ENCODE assay signal across 9 mouse cellular contexts in genomic region chr7:16263015-16263787, GRCm38 (mm10). TPM values are rescaled to one million over a fixed set of nuclear protein-coding genes. Genes with fewer than 3 reads are reported as not detected.
DNase-seq lines count a peak whose midpoint lies in the region; ATAC-seq and TF ChIP-seq lines count a peak whose summit lies in the region.
"Had no signal": no experiment of that assay in that cellular context is flagged by ENCODE, and none has a peak within 500 bp of the region (broad histone marks: within the 10 kb centered on the region; RNA-seq: fewer than 3 reads in every experiment).

No protein-coding gene starts in this region.

- no peaks in the 10 kb centered on the region for H3K36me3 ChIP-seq in lung, postnatal 0 days (ENCODE audit: insufficient read depth, low read length)
- no peaks in the 10 kb centered on the region for H3K36me3 ChIP-seq in small intestine, adult 2 months (ENCODE audit: control insufficient read depth, insufficient read depth, low read length)
- H3K36me3 ChIP-seq: lung, embryonic 15.5 days had no signal

- no peaks in the 10 kb centered on the region for H3K4me1 ChIP-seq in lung, postnatal 0 days (ENCODE audit: insufficient read depth, low read depth, low read length)
- H3K4me1 ChIP-seq in small intestine, adult 2 months (ENCODE audit: control insufficient read depth, insufficient read depth, insufficient read length, low read length) = no peaks in the 10 kb centered on the region
- H3K4me1 ChIP-seq: lung, embryonic 15.5 days had no signal

- H3K9ac ChIP-seq in lung, postnatal 0 days (replicated peaks; ENCODE audit: low read depth) = no peak overlapping the region
- H3K9ac ChIP-seq: lung, embryonic 15.5 days had no signal

- TF ChIP-seq POLR2A in small intestine, adult 2 months (IDR thresholded peaks at IDR 0.05; ENCODE audit: low read depth, low read length) = no peak

- H3K4me2 ChIP-seq in lung, postnatal 0 days (replicated peaks; ENCODE audit: low read depth, low read length) = no peak overlapping the region
- H3K4me2 ChIP-seq: lung, embryonic 15.5 days had no signal

- TF ChIP-seq EP300 in lung, postnatal 0 days (IDR thresholded peaks at IDR 0.05) = no peak

- no peak overlapping the region for H3K27ac ChIP-seq in lung, postnatal 0 days (ENCODE audit: low read length)
- H3K27ac ChIP-seq in small intestine, adult 2 months (ENCODE audit: insufficient read depth, low read depth, low read length) = no peak overlapping the region
- H3K27ac ChIP-seq: lung, embryonic 15.5 days had no signal

- H3K4me3 ChIP-seq in lung, postnatal 0 days (ENCODE audit: low read depth, low read length) = no peak overlapping the region
- H3K4me3 ChIP-seq in small intestine, adult 2 months (ENCODE audit: low read depth, low read length) = no peak overlapping the region
- H3K4me3 ChIP-seq: lung, embryonic 15.5 days had no signal

- H3K9me3 ChIP-seq in lung, postnatal 0 days (ENCODE audit: low read length) = no peaks in the 10 kb centered on the region
- H3K9me3 ChIP-seq: lung, embryonic 15.5 days had no signal

- TF ChIP-seq CTCF in lung, postnatal 0 days (IDR thresholded peaks at IDR 0.05) = peak; percentile 85
- peak; percentile 42; the same call in 1 of the 2 replicates for TF ChIP-seq CTCF in small intestine, adult 2 months (IDR thresholded peaks at IDR 0.05; ENCODE audit: extremely low read depth, insufficient read length, insufficient replicate concordance, low read depth, low read length)

- peak; percentile 73 to 75 for DNase-seq in frontal cortex, postnatal 25 days (ENCODE audit: low spot score in 2 of 2)
- peak; percentile 86 for DNase-seq in ES-CJ7 (ENCODE audit: low read depth, low spot score)
- DNase-seq in c-Kit-positive CD71-positive TER-119-positive erythroid progenitor cells, embryonic 14.5 days (ENCODE audit: low spot score) = peak; percentile 84
- DNase-seq in gastrocnemius, adult 18-20 months (ENCODE audit: low spot score) = peak; percentile 76
- DNase-seq in kidney, postnatal 36 days = peak; percentile 85 to 95
- peak; percentile 83 for DNase-seq in lung, postnatal 0 days (ENCODE audit: low spot score)

- no peak for ATAC-seq in frontal cortex, adult (ENCODE audit: low TSS enrichment)
- ATAC-seq in lung, postnatal 0 days = no peak

- no peaks in the 10 kb centered on the region for H3K27me3 ChIP-seq in lung, postnatal 0 days (replicated peaks; ENCODE audit: insufficient read depth, low read length)
- no peaks in the 10 kb centered on the region for H3K27me3 ChIP-seq in small intestine, adult 2 months (ENCODE audit: control insufficient read depth, insufficient read depth, low read length)
- H3K27me3 ChIP-seq: lung, embryonic 15.5 days had no signal

- 26% methylated on average over 8 of the region's 8 CpGs for WGBS in lung, postnatal 0 days
- WGBS in small intestine, adult 2 months = 19% methylated on average over 8 of the region's 8 CpGs

RNA-seq across cellular contexts. Expression of gene C5ar1, which starts 3.9 kb away (rescaled TPM):
- total RNA-seq in gastrocnemius, adult 18-20 months (2021) = 1 to 10 TPM; 1.5 to 2.3 TPM
- 11.8 and 13.3 TPM in 2 replicates for polyA plus RNA-seq in lung, postnatal 0 days (2015; fragmentation: Nextera tagmentation; extraction: Ambion mirVana)
- 5.4 and 5.7 TPM in 2 replicates for polyA plus RNA-seq in small intestine, adult 2 months (2012; rRNA removed)

RNA-seq across cellular contexts. Expression of gene Inafm1, which starts 10.2 kb away (rescaled TPM):
- 10 to 100 TPM; 14.2 to 14.3 TPM for total RNA-seq in gastrocnemius, adult 18-20 months (2021)
- polyA plus RNA-seq in lung, postnatal 0 days (2015; fragmentation: Nextera tagmentation; extraction: Ambion mirVana) = 18.9 and 20.1 TPM in 2 replicates
- 61.0 and 121 TPM in 2 replicates for polyA plus RNA-seq in small intestine, adult 2 months (2012; rRNA removed)

RNA-seq across cellular contexts. Expression of gene C5ar2, which starts 19.2 kb away (rescaled TPM):
- under 1 TPM; 0.25 to 0.26 TPM for total RNA-seq in gastrocnemius, adult 18-20 months (2021)
- 0.94 and 1.1 TPM in 2 replicates for polyA plus RNA-seq in lung, postnatal 0 days (2015; fragmentation: Nextera tagmentation; extraction: Ambion mirVana)
- polyA plus RNA-seq in small intestine, adult 2 months (2012; rRNA removed) = 0.32 and 0.34 TPM in 2 replicates

RNA-seq across cellular contexts. Expression of gene Ccdc9, which starts 23.4 kb away (rescaled TPM):
- 10 to 100 TPM; 35.7 to 38.9 TPM for total RNA-seq in gastrocnemius, adult 18-20 months (2021)
- 15.9 and 18.3 TPM in 2 replicates for polyA plus RNA-seq in lung, postnatal 0 days (2015; fragmentation: Nextera tagmentation; extraction: Ambion mirVana)
- polyA plus RNA-seq in small intestine, adult 2 months (2012; rRNA removed) = 14.2 and 24.9 TPM in 2 replicates

RNA-seq across cellular contexts. Expression of gene Dhx34, which starts 41.4 kb away (rescaled TPM):
- total RNA-seq in gastrocnemius, adult 18-20 months (2021) = 1 to 10 TPM; 3.9 to 4.4 TPM
- polyA plus RNA-seq in lung, postnatal 0 days (2015; fragmentation: Nextera tagmentation; extraction: Ambion mirVana) = 7.8 and 8.5 TPM in 2 replicates
- polyA plus RNA-seq in small intestine, adult 2 months (2012; rRNA removed) = 28.7 and 49.1 TPM in 2 replicates
